Mouse (Mus musculus): ENCODE data around the gene Ppp2r5a. TPM values are rescaled to one million over a fixed set of nuclear protein-coding genes. Genes with fewer than 3 reads are reported as not detected.

The Ppp2r5a gene
- total RNA-seq, 2 experiments from 2014 or later, result 192 to 197 TPM

DNA sequence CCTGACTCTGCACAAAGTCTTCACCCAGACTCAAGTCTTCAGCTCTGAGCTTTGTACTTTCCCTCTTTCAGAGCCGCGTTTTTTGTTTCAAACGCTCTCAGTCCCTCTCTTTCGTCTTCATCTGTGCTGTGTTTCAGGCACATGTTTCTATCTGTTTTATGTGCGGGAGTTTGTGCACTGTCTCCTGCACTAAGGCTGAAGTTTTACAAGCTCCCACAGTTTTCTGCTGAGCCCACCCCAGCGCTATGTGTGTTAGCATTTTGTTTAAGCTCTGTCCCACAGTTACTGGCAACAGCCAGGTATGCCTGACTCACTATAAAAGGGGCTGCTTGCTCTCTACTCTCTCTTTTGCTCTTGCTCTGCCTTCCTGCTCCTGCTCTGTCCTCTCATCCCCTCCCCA is 16.3 kb upstream of the Ppp2r5a start:
- DNase-seq, result no peak

DNA sequence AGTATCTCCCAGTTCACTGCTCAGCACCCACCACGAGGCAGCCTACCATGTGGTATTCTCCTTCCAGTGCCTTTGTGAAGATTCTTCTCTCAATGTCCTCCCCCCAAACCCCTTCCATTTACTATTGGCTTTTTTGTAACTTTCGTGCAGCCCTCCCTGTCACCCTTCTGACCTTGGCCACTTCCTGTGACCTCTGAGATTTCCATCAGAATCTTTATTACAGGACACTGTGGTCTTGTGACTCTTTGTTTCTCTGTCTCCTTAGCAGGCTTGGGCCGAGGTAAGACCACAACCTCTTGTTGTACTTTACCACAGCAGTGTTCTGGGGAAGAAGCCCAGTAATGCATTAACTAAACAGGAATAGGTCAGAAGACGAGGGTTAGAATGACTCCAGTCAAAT is 15.9 kb upstream of the Ppp2r5a start:
- DNase-seq, result no peak

DNA sequence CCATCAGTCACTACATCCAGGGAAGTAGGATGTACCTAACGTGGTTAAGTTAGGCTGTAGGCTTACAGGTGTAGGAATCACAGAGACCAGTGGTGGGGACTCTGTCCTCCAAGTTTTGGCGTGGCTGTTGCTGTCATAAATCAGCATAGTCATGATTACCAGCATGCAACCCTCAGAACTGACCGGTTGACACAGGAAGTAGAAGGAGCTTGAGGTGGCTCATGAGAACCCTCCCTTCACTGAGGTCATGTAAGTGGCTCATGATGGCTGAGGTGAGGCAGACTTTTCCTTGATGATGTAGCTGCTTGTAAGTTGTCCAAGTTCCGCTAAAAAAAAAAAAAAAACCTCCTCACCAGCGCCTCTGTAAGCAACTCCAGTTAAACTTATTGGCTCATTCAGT is 14.0 kb upstream of the Ppp2r5a start:
- no peak for DNase-seq

DNA sequence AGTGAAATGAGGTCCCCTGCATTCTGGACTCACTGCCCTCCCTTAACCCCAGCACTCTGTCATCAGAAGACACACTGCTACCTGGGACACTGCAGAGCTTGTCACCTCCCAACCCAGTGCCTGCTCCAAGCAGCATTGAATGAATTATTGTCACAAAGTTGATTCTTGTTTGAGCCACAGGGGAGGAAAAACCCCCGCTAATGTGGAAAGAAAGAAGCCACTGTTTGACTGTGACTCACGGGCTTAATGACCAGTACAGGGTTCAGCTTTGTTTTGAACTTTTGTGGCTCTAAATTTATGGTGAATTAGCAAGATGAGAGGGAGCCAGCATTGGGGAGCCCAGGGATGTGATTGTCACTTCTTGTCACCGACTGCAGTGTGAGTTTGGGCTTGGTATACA is 13.5 kb upstream of the Ppp2r5a start:
- no peak for DNase-seq

DNA sequence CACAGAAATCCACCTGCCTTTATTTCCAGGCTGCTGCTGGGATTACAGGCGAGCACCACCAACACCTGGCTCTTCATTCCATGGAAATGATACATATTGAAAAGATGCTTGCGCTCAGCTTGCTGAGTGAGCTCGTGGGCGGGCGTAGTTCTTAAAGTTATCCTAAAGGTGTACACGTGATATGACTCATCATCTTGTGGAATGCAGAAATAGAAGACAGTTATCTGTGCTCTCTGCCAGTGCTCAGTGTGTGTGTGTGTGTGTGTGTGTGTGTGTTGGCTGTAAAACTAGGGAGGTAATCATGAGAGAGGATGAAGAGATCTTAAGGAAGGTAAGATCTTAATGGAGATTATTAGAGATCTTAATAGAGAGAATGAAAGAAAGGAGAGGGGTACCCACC is 11.4 kb upstream of the Ppp2r5a start:
- DNase-seq, result no peak

DNA sequence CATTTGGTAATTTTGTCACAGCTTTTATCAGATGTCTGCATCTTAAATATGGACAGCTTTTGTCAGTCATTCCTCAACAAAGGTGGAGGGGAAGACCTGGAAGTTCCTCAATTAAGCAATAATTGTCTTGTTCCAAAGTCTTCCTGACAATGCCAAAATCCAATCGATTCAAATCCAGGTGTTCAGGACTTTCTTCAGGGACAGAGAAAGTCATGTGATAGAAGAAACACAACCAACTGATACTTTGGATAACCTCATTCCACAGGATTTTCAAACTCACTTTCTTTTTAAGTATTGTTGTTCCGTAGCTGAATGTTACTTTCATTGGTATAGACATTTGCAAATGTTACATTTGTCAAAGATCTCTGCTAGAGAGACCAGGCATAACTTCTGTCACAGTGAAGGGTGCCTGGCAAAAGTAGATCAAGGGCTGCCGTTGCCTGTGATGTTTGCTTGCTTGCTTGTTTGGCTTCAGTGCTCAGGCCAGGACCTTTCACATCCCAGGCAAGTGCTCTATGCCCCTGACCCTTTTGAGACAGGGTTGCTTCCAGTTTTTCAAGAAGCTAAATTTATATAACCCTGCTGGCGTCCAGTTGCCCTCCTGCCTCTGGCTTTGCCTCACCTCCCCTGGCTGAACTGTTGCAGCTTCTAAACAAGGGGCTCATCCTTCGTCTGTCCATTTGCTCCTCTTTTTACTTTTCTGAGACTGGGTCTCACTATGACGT is 10.8 kb upstream of the Ppp2r5a start:
- no peak for DNase-seq

DNA sequence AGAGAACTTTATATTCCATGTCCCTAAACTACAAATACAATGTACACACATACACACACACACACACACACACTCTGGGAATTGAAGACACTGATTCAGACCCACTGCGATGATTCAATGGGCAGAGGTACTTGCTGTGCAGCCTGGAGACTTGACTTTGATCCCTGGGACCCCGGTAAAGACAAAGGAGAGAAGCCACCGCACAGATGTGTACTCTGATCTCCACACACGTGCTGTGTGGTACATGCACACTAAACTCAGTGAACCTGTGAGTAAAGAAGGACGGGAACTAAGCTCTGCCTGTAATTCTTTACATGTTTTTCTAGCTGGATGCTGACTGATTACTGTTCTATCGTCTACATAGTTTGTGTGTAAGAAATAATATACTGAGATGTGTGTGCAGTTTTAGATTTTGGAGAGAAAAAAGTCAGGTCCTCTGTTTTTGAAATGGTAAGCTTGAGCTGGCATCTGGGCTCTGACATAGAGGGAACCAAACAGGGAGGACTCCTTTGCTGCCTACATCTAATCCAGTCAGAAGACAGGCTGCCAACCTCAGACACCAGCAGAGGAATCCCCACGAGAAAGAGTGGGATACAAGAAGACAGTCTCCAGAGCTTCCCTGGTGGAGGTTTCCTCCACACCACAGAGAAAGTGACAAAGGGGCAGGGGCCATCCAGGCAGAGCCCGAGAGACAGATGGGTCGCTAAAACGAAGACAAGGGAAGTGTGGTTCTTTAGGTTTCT is 7.4 kb upstream of the Ppp2r5a start:
- DNase-seq, result no peak

DNA sequence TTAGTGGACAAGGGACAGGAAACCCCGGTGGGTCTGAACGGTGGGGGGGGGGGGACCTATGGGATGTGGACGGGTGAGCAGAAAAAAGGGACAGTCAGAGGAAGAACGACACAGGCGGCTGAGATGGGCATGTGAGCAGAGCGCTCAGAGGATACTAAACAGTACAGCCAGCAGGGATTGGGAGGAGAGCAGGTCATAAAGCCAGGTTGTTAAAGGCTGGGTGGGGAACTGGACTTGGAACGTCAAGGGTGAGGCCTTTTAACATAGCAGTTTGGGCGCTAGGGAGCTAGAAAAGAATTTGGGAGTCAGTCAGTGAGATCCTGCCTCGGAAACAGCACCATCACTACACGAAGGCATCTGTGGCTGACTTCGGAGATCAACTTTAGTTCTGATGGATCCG is 4.2 kb upstream of the Ppp2r5a start:
- DNase-seq, result no peak

DNA sequence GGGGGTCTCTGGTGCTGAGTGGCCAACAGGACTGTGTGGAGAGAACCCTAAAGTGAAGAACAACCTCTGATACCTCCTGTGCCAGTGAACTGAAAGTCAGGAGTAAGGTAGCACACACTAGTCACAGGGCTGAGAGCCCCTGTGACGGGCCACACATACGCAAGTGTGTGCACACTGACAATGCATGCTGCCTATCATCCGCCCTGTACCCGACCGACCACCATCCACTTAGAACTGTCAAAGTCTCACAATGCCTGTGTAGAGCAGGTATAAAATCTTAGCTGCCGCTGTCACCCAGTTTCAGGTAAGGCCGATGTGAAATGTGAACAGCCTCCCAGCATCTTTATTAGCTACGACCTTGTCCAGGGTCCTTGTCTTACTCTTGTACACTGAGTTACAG is 3.4 kb upstream of the Ppp2r5a start:
- no peak for DNase-seq

DNA sequence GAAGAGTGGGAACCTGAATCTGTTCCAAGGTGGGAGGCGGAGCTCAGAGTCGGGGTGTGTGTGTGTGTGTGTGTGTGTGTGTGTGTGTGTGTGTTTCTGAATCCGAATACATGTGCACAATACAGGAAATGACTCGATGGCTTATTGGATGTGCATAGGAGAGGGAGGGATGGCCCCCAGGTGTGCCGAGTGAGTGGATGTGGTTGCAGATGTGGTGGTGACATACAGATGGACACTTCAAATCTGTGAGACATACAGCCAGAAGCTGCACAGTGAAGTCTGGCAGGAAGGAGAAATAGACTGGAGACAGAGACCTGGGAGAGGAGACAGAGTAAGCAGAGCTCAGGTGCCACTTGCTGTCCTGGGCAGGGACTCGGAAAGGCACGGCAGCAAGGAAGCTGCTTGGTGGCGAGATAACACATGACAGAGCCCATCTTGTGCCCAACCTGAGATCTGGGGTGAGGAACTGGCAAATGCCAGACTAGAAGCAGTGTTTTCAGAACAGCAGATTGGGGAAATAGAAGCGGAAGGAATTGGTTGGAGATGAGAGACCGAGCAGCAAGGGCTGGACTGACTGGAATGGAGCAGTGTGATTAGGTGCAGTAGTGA is 1.8 kb upstream of the Ppp2r5a start:
- no peak for DNase-seq

DNA sequence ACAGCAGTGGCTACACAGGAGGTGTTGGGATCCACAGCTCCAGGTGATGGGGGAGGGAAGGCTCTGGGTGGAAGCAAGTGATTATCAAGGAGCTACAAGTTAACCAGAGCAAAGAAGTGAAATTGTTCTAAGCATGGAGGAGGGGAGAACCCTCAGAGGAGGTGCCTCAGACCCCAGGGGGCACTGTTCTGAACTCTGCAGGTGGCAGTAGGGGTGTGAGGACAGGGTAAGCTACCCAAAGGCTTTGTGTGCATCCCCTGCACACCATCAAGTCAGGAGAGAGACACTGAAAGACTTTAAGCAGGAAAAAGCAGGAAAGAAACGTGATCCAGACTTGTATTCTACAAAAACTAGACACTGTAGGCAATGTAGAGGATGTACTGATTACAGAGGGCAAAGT is 1.2 kb upstream of the Ppp2r5a start:
- DNase-seq, result no peak

DNA sequence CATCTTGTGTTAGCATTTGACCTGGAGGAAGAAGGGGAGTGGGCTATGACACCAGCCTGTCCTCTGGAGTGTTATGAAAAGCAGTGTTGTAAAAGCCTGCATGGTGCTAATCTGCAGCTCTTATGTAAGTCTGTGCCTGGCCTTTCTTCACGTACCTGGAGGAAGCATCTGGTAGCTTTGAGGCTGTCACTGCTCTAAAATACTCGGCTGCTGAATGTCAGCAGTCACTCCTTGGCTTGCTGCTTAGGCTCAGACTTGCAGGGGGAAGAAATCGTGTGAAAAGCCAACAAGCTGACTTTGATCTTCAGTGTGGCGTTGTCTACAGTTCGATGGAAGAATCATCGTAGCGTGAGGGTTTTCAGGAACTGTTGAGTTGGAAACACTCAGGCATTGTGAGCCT is 566 bp downstream of the Ppp2r5a start:
- no peak for DNase-seq

DNA sequence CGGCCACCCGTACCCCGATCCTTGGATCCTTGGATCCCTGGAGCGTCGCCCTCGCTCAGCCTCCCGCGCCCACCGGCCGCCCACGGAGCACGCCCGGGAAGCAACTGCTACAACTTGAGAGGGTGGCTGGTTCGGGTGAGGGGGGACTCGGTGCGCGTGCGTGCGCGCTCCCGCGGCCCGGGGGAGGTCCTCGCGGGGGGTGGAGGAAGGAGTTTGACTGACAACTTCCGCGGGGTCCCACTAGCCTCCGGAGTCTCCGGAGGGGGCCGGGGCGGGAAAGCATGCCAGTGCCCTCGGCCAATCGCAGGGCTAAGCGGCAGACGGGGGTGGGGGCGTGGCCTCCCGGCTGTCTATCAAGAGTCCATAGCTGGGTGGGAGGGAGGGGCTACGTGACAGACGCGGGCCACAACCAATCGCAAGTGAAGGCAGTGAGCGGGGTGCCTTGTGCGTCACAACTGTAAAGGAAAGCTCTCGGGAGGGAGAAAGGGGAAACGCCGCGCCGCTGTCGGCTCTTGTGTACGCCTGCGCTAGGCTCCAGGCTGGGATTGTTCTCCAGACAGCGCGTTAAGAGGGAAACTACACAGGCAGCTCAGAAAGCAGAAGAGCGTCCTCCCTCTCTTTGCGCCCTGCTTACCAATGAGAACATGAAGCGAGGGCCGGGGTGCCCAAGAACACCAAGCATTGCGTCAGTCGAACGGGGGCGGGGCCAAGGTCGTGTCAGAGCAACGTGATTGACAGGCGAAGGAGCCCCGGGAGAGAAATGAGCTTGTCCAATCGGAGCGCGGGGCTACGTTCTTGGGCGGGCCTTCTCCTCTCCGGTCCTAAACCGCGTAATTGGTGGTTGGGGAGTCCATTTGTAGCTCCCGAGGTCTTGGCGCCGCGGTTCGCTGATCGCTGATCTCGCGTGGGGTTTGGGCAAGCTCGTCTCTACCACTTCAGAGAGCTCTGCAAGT is 5.9 kb downstream of the Ppp2r5a start:
- peak; percentile 100 for DNase-seq

DNA sequence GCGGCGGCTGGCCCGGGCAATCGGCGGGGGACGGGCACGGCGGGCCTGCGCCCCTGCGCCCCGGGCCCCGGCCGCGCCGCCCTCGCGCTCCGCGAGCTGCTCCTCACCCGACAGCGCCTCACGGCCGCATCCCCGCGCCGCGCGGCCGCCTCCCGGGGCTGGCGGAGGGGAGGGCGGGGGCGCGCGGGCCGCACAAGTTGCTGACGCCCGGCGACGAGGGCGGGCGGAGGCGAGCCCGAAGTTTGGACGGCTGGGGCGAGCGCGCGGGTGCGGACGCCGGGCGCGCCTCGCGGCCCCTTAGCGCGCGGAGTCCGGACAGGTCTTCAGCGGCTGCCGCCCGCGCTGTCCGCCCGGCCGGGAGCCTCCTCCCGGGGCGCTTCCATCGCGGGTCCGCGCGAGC is 6.6 kb downstream of the Ppp2r5a start:
- DNase-seq, result peak; percentile 72 to 82

DNA sequence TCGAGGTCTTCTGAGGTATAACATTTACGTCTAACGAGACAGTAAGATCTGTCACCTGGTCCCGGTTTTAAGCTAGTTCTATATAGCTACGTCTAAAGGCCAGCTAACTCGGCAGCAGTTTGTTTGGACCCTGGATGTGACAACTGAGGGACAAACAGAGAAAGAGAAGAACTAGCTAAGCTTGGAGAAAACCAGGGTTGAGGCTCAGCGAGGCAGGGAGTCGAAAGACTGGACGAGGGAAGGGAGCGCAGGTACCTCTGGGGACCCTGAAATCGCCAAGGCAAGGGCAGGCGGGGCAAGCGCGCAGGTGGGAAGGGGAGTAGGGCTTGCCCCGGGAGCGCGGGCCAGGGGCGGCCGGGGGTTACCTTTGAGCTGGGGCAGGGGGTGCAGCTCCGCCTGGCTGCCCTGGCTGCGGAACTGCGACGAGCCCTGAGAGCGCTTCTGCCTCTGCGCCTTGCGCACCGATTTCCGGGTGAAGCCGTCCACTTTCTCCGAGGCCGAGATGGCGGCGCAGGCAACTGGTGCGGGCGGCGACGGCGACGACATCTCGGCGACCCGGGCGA is 7.1 kb downstream of the Ppp2r5a start:
- DNase-seq, result peak; percentile 60 to 65

DNA sequence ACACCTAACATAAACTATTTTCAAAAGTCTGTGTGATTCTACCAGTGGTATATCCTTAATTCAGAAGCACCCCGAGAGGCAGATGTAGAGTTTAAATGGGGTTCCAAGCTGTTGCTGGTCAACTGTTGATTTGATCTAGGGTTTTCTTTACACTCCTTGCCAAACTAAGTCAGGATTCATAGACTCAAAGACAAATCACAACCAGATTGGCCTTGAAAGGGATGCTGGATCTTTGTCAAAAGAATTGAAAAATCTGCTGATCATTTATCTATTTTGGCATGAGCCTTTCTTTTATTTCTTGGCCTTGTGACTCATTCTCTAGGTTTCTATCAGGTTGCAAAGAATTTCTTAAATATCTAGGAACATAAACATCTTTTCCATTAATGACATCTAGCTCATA is 7.9 kb downstream of the Ppp2r5a start:
- no peak for DNase-seq

DNA sequence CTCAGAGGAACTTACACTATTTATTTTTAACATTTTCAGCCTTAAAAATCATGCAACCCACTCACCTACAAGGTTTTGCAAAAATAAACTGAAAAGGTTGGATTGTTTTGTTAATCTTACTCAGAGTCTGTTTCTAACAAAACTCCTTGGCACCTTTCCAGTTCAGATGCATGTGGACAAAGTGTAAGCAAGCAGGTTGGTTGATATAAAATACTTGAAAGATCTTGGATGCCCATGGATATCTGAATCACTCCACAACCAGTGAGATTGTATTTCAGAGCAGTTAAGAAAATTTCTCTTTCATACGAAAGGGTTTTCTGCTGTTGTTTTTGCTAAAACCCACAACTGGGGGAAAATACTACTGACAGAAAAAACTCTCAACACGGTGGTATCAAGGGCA is 8.9 kb downstream of the Ppp2r5a start:
- no peak for DNase-seq

DNA sequence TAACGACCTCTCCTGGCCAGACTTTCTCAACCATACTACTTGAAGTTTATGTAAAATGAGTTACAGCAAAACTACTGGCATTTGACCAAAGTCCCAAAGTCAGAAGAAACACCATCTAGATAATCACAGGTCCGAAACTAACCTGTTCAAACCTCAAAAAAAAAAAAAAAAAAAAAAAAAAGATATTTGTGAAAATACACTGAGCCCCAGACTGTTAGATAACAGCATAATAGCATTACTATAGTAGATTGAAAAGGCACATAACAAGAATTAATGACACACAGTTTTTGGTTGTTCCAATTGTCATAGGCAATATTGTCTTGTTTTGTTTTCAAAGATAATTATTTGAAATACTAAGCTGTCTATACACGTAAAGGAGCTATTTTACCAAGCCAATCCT is 9.5 kb downstream of the Ppp2r5a start:
- no peak for DNase-seq

DNA sequence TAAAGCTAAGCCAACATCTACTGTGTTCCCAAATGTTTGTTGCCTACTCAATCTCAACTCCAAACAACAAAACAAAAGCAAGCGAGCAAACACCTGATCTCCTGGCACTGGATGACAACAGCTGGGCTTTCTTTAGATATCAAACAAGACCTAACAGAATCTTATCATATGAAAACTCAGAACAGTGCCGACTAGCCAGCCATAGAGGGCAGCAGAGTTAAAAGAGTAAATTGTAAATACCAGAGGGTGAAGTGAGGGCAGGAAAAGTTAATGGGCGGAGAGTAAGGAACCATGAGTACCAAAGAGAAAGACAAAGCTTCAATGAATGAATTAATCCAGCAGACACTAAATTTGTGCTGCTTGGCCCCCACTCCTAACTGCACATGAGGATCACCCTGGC is 11.8 kb downstream of the Ppp2r5a start:
- peak; percentile 51 to 72 for DNase-seq

DNA sequence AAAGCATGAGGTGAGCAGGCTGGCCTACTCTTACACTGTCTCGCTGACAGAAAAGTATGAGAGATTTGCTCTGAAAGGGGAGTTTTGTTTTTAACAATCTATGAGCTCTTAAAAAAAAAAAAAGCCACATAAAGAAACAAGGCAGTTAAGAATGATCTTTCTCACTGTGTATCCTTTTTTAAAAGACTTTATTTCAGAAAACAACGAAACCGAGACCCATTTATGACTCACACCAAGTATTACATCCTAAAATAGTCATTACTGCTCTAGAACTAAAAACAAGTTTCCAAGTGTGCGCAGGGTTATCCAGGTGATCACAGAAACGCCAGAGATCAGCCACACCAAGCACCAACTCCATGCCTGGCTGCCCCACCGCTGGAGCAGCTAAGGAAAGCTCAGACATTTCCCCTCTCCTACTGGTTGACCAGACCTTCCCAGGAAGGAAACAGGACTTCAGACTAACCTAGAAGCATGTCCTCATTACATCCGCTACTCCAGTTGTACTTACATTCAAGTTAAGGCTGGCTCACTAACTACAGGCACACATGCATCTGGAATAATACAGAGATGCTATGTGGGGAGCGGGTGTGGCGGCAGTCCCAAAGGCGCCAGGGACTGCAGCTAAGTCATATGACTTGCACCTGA is 18.2 kb downstream of the Ppp2r5a start:
- no peak for DNase-seq

DNA sequence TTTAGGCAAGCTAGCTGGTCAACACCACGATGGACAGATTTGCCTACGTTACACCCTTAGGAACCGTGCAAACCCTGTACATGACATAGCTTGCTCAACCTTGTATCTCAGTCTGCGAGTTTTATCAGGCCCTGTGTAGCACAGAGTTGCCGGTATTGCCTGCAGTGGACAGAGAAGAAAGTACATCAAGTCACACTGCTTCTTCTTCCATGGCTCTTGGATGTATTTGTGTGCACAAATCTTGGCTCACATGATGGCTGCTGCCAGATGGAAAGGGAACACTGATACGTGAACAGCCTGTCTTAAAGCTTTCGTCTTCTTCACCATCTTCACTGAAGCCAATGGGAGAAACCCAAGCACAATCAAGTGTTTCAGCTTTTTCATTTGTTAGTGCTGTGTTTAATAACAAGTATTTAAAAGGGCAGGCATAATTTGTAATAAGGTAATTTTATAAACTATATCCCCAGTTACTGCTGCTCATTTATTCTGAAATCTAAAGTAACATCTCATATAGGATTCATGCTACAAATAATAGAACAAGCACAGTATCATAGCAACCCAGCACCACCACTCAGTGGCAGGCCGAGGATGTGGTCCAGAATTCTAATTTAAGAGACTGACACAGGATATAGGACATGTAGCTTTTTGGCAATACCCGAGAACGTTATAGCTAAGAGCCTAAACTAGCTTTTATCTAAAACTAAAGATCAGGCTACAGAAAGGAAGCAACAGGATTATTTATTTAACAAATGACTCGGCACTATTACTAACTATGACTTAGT is 20.9 kb downstream of the Ppp2r5a start:
- DNase-seq, result no peak

Measured in adrenal gland, postnatal 36 days (tissue).